Mouse (Mus musculus) myocyte (in vitro differentiated cells): Measurements from ENCODE around the gene Nfkb1.

ENCODE experiments used
- CEBPB ChIP-seq: IDR thresholded peaks from 2 replicates; pipeline ENCODE4 v1.6.1; 2011; ENCODE audit warnings: mild to moderate bottlenecking, moderate library complexity; ENCODE audit not compliant: poor library complexity, insufficient read depth, severe bottlenecking
- MAX ChIP-seq: IDR thresholded peaks from one replicate; pipeline ENCODE4 v1.6.1; 2011; ENCODE audit warnings: low read depth, mild to moderate bottlenecking, control low read depth
- MYOD1 ChIP-seq, 3 experiments: IDR thresholded peaks; one replicate each; pipeline ENCODE4 v1.6.1; 2011; ENCODE audit warnings: control low read depth in 2 of 3, low read depth in 2 of 3, mild to moderate bottlenecking in 2 of 3, moderate library complexity in 1 of 3; ENCODE audit not compliant: insufficient read length in 2 of 3, control insufficient read depth in 1 of 3
- POLR2A ChIP-seq: IDR thresholded peaks from one replicate; pipeline ENCODE4 v1.6.1; 2011; ENCODE audit warnings: low read depth, mild to moderate bottlenecking, control low read depth, moderate library complexity; ENCODE audit not compliant: insufficient read length
- POLR2AphosphoS2 ChIP-seq: IDR thresholded peaks from one replicate; pipeline ENCODE4 v1.6.1; 2011; ENCODE audit warnings: low read depth, control low read depth; ENCODE audit not compliant: insufficient read length
- REST ChIP-seq: IDR thresholded peaks from one replicate; pipeline ENCODE4 v1.6.1; 2011; ENCODE audit warnings: mild to moderate bottlenecking, control low read depth, moderate library complexity; ENCODE audit not compliant: insufficient read depth, insufficient read length
- TCF12 ChIP-seq: IDR thresholded peaks from one replicate; pipeline ENCODE4 v1.6.1; 2011; ENCODE audit warnings: mild to moderate bottlenecking, control low read depth; ENCODE audit not compliant: poor library complexity, insufficient read depth, severe bottlenecking
- TCF3 ChIP-seq: IDR thresholded peaks from one replicate; pipeline ENCODE4 v1.6.1; 2011; ENCODE audit warnings: low read depth, control low read depth; ENCODE audit not compliant: insufficient read length
- USF1 ChIP-seq: IDR thresholded peaks from one replicate; pipeline ENCODE4 v1.6.1; 2011; ENCODE audit warnings: low read depth, mild to moderate bottlenecking, control low read depth, moderate library complexity

GRCm38 (mm10) chr3:135689773-135690567 lies 1.4 kb downstream of the Nfkb1 start:
- TF ChIP-seq MAX (no peak), POLR2A (no peak), POLR2AphosphoS2 (no peak), TCF3 (no peak), USF1 (no peak), CEBPB (no peak), MYOD1 (IDR thresholded peaks at IDR 0.05; ENCODE audit: control insufficient read depth in 1 of 3, insufficient read length in 2 of 3, low read depth in 2 of 3) (no peak), REST (no peak), TCF12 (no peak)
